Mouse (Mus musculus): ENCODE measurements at regions not wholly inside any gene's neighbourhood (a gene's known extent, or its start where the extent isn't known, plus 50 kb on each side); places are given as distances from the start of the nearest gene placed in this dataset.
A peak's percentile ranks its signal among the peaks of the same experiment; 100 is the strongest.

GRCm38 (mm10) chr8:35877581-35877980 is 112.0 kb downstream of the Gm19410 start:
- DNase-seq, result no peak

- DNase-seq, result no peak
Measured at GRCm38 (mm10) chr8:35881810-35882209, 116.2 kb downstream of the Gm19410 start.

- DNase-seq, result peak; percentile 40
Measured at GRCm38 (mm10) chr8:35882638-35883455, 117.3 kb downstream of the Gm19410 start.

DNA sequence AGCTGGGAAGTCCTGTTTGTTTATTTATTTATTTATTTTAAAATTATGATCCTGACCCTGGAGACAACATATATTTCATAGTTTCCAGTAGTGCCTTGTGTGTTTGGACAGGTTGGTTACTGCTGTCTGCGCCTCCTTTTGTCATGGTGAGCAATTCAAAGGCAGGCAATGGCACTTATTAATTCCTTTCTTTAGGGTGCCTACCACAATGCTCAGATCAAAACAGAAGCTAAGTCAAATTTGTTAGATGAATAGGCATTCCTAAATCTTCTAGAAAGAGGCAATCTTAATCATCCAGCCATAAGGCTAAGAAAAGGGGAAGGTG is 117.8 kb downstream of the Gm19410 start:
- no peak for DNase-seq

GRCm38 (mm10) chr8:35884545-35884944 is 119.0 kb downstream of the Gm19410 start:
- no peak for DNase-seq

DNA sequence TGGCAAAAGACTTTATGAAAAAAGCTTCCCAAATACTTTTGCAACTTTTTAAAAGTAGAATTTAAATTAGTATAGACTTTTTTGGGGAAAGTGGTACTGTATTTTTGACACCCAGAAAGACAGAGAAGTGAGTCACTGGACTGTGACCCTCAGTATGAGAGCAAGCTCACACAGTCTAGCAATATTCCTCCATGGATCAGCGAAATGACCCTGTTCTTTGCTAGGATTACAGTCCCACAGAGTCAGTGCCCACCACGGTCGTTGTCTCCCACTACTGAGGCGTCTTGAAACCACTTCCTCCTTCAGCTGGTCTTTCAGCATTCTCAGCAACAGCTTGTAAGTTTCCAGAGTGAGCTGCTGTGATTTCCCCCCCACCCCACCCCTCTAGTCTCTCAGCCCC is 124.5 kb downstream of the Gm19410 start:
- DNase-seq, result no peak

DNA sequence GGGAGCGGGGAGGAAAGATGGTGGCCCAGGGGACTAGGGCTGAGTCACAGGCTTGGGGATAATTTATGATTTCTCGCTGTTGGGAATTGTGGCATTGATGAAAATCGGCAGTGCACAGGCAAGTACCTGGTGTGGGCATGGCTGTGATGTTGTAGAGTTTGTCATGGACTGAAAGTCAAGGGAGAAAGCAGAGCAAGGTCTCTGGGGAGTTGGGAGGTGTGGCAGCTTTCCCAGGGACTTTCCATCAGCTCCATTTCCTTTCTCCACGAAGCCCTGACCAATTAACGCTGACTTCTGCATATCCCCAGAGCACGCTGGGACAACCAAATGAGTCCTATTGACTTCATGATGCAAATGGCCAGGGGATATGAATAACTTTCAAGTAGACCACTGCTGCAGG is 126.2 kb downstream of the Gm19410 start:
- peak; percentile 11 for DNase-seq

- DNase-seq, result no peak
Measured at GRCm38 (mm10) chr8:35898493-35898892, 132.9 kb downstream of the Gm19410 start.

DNA sequence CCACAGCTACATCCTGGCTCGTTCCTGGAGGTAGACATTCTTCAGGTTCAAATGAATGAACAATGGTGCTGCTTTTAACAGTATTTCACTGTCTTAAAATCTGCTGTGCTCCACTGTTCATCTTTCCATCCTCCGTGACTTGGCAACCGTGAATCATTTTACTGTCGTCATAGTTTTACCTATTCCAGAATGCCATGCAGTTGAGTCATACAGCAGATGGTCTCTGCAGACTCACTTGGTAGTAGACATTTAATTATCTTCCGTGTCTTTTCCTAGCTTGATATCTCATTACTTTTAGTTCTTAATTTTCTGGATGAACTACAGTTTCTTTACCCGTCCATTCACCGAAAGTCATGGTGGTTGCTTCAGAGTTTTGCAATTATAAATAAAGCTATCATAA is 135.9 kb downstream of the Gm19410 start:
- DNase-seq, result no peak

DNA sequence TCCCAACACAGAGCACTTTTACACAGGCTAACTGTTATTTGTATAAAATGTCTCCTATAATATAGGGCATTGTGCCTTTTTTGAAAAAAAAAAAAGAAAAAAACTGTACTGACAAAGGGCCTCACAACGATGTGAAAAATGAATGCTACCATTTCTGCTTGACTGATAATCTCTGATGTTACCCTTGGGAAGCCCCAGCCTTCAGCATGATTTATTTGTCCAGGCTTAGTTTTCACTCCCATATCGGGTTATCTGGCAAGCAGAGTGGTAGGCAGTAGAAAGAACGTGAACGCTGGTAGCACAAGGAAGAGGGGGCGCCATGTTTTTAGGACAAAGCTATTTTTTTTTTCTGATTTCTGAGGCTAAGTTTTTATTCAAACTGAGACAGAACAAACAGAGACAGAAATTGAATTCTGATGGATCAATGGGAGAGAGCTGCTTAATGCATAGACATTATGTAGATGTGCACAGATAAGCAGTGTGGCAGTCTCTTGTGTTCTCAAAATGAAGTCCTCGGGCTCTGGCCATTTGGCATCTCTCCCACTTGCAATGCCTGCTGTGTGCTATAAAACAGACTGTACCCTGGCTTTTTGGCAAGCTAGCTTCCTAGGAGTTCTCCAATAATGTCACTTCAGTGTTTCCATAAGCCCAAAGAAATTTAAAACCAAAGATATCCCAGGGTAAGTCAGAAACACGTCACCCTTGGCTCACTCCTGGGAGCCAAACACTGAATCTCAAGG is 139.3 kb downstream of the Gm19410 start:
- no peak for DNase-seq

DNA sequence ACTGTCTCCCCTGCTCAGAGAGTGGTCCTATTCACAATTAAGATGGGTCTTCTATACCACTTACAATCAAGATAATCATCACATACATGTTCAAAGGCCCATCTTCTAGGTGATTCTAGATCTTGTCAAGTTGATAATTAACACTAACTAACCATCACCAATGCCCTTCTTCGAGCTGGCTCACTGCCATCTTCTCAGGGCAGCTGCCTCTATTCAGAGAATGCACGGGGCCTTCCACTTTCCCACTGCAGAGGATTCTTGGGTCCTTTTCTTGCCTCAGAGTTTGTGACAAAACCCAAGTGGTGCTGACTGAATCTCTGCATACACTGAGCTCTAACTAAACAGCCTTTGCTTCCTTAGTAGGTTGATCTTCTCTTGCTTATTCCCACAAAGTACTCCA is 142.4 kb downstream of the Gm19410 start:
- peak; percentile 16 for DNase-seq

GRCm38 (mm10) chr8:35912264-35912663 is 146.7 kb downstream of the Gm19410 start:
- DNase-seq, result peak; percentile 46

DNA sequence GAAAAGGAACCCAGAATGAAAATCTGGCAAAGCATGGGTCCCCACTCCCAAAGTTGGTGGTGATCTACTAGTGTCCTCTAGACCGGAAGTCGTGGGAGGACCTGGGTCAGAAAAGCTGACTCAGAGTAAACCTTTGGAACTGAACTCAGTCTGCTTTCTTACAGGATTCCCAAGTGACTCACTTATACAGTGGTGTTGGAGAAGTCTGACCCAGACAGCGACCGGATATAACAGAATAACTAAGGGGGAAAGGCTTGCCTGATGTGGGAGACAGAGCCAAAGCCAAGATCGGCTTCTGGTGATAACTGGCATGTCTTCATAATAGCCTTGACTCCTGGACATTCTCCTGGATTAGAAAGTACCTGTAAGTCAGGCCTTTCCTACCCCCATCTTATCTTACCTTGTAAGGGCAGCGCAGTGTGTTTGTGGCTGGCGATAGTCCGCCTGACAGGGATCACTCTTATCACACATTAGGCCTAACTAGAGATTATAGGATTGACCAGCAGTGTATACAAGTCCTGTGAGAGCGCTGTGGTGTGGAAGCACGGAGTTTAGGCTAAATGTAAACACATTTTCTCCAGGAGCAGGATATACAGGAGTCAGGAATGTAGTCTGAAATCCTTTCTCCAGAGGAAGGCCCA is 150.4 kb downstream of the Gm19410 start:
- no peak for DNase-seq

DNA sequence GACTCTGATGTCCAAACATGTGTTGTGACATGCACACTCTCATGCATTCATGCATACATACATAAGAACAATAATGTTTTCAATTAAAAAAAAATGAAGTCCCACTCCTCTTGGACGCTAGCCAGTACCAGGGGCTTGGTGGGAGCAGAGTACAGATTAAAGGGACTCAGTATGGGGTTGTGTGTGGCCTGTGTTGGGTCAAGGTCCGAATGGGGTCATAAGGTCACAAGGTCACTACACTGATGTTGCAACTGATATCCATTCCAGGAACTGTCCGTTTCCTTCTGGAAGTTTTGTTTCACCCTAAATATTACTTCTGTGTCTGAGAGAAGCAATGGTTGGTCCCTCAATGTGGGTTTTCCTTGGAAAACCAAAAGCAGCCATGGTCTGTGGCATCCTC is 152.0 kb downstream of the Gm19410 start:
- no peak for DNase-seq

DNA sequence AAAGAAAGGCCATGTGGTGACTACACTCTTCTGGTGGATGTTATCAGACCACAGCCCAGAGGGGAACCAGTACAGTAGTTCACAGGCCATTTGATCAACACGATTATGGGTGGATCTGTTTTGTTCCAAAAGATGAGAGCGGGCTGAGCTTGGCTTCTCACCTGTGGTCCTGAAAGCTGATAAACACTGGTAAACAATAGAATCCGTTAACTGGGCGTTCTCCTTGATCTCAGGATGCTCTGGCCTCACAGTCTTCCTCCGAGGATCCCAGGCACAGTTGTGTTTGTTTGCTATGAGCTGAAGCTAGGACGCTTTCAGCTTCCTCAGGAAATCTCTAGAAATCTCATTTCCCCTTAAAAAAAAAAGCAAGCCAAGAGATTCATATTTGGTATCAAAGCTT is 153.9 kb downstream of the Gm19410 start:
- DNase-seq, result peak; percentile 13

DNA sequence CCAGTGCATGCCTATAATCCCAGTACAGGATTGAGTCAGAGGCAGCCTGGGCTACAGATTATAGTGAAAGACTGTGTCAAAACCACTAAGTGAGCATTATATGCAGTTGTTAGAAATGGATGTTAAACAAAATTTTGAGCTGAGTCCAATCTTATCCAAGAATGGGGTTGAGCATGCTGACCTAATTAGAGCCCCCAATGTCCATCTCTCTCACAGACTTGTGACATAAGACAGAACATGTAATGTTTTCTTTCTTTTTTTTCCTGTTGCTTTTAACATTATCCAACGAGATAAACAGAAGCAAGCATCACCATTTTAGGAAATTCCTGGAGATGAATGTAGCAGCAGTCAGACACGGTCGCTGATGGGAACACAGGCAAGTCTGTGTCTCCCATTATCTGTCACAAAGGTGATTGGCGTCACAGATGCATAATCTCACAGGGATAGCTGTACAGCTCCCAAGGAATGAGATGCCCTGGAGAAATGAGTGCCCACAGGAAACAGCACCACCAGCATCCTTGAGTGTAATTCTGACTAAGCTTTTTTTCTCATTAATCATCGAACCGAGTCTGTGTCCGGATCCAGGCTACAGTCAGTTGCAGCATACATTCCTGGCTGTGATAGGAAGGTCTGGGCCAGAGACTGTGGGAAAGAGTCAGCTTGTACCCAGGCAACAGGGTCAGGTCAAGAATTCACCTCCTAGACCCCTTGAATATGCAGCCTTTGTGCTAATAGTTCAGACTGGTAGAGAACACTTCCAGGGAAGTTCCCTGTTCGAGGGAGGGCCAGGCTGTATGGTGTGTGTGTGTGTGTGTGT is 154.5 kb downstream of the Gm19410 start:
- no peak for DNase-seq

GRCm38 (mm10) chr8:35924026-35924425 is 158.4 kb downstream of the Gm19410 start:
- DNase-seq, result no peak

DNA sequence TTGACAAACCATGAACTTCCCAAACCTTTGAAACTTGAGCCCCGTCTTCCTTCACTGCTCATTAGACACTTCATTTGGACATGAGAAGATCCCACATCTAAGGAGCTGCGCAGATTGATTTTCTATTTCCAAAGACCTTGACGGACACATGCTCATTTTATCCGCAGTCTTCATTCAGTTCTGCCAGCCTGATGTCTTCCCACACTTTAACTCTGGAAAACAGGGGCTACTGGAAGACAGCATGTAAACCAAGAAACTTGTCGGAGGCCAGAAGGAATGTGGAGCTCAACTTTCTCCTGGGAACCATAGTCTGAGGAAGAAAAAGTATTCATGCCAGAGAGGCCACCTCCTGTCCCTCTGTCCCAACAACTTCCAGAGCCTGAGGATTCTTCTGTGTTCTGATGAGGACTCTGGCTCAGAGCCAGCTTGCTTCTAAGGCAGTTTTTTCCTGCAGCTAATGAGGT is 161.8 kb downstream of the Gm19410 start:
- no peak for DNase-seq

DNA sequence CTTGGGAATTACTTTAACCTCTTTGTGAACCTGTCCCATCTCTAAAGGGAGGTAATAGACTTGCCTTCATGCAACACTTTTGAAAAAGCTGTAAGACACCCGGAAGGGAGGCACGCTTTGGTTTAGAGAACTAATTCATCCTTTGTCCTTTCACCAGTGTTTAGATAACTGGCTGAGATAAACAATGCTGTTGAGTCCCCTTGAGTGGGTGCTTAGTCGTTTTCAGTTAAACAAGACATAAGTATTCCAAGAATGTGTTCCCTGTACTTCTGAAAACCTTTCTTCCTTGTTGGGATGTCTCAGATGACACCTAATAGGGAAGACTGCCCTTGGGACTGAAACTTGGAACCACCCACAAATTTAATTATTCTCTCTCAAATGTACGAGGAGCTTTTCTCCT is 164.7 kb downstream of the Gm19410 start:
- DNase-seq, result no peak

- peak; percentile 48 for DNase-seq
Measured at GRCm38 (mm10) chr8:35933186-35934114, 167.9 kb downstream of the Gm19410 start.

- DNase-seq, result no peak
Measured at GRCm38 (mm10) chr8:35934115-35934607, 168.6 kb downstream of the Gm19410 start.

DNA sequence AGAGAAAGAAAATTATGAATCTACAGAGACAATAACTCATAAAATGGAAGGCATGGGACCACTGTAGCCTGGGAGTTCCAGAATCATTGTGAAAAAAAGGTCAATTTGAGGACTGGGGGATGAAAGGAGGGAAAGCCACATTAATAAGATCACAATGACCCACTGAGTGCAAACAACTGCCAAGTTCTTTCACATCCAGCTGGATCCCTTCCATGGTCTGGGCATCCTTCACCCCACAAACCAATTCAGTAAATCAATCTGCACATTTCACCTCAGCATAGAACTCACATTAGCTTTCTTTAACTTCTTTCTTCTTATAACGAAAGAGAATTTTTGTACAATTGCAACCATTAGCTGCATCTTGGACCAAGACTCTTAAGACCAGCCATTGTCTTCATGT is 169.4 kb downstream of the Gm19410 start:
- DNase-seq, result no peak
